Mouse (Mus musculus) hindbrain, postnatal 0 days (tissue): ENCODE data around the gene P2ry10. TPM values are rescaled to one million over a fixed set of nuclear protein-coding genes. Genes with fewer than 3 reads are reported as not detected.

Experiments
- ATAC-seq: fragments of 200-750 bp; cut with Nextera tagmentation; 2 replicates; pipeline ENCODE4 v1.8.0; 2017; ENCODE audit warnings: mild to moderate bottlenecking, moderate TSS enrichment, moderate library complexity
- DNase-seq: peaks from one replicate; pipeline ENCODE4 v3.0.0-alpha.2; 2015; ENCODE audit warnings: low spot score
- H3K27ac ChIP-seq: fragments of 300-500 bp; sonication (generic); 2 replicates; pipeline ENCODE4 v1.5.1; 2014; ENCODE audit warnings: mild to moderate bottlenecking
- H3K27me3 ChIP-seq: fragments of 300-500 bp; sonication (generic); 2 replicates; pipeline ENCODE4 v1.6.1; 2014; ENCODE audit warnings: low read length, mixed read lengths; ENCODE audit not compliant: insufficient read depth
- H3K36me3 ChIP-seq: fragments of 300-500 bp; sonication (generic); 2 replicates; pipeline ENCODE4 v1.6.1; 2014; ENCODE audit warnings: low read length, mixed read lengths; ENCODE audit not compliant: insufficient read depth
- H3K4me1 ChIP-seq: fragments of 300-500 bp; sonication (generic); 2 replicates; pipeline ENCODE4 v1.6.1; 2014; ENCODE audit warnings: antibody characterized with exemption, low read length, mixed read lengths; ENCODE audit not compliant: insufficient read depth
- H3K4me2 ChIP-seq: fragments of 300-500 bp; sonication (generic); 2 replicates; pipeline ENCODE4 v1.6.1; 2014; ENCODE audit warnings: low read depth, mild to moderate bottlenecking, low read length, moderate library complexity, mixed read lengths
- H3K4me3 ChIP-seq: fragments of 300-500 bp; sonication (generic); 2 replicates; pipeline ENCODE4 v1.5.1; 2014; ENCODE audit warnings: low read length
- H3K9ac ChIP-seq: fragments of 300-500 bp; sonication (generic); replicated peaks from 2 replicates; pipeline ENCODE4 v1.6.1; 2014; ENCODE audit warnings: mild to moderate bottlenecking, low read length, moderate library complexity, mixed read lengths
- H3K9me3 ChIP-seq: fragments of 300-500 bp; sonication (generic); 2 replicates; pipeline ENCODE4 v1.6.1; 2016; ENCODE audit warnings: low read length, mixed read lengths
- CTCF ChIP-seq: IDR thresholded peaks from 2 replicates; pipeline ENCODE4 v1.5.1; 2016; ENCODE audit warnings: antibody characterized with exemption, control low read depth, low read depth
- WGBS: fragments of 180-500 bp; shearing (Covaris S2); extraction: QIAGEN DNeasy Blood & Tissue Kit; methylation state at CpG from one replicate; pipeline ENCODE4 v1.1.7; 2014; 5-methylcytosine and 5-hydroxymethylcytosine counted together
- polyA plus RNA-seq: library from polyadenylated mRNA; unstranded; fragments of >200 nt; fragmentation: Nextera tagmentation; extraction: Ambion mirVana; gene quantifications from 2 replicates; pipeline ENCODE4 v1.2.1, GENCODE M21; 2015
- total RNA-seq: library from RNA; depleted of rRNA; stranded (reverse); fragments of >200 nt; gene quantifications from 2 replicates; pipeline ENCODE4 v1.2.3, GENCODE M21; 2014; rRNA removed

Gene P2ry10
- total and polyA plus RNA-seq, 2 experiments from 2014 or later = not detected

GRCm38 (mm10) chrX:107149391-107149993 lies 61.2 kb downstream of the P2ry10 start:
- H3K4me2 ChIP-seq = no peak overlapping the region
- no peak for TF ChIP-seq CTCF
- H3K9me3 ChIP-seq = no peaks in the 10 kb centered on the region
- H3K4me1 ChIP-seq = no peaks in the 10 kb centered on the region
- H3K36me3 ChIP-seq = no peaks in the 10 kb centered on the region
- H3K27me3 ChIP-seq = no peaks in the 10 kb centered on the region
- no peak for ATAC-seq
- no peak for DNase-seq
- WGBS = 66% methylated on average over 4 of the region's 4 CpGs
- H3K4me3 ChIP-seq = no peak overlapping the region
- no peak overlapping the region for H3K27ac ChIP-seq
- H3K9ac ChIP-seq = no peak overlapping the region

GRCm38 (mm10) chrX:107150027-107150426 lies 61.7 kb downstream of the P2ry10 start:
- H3K36me3 ChIP-seq = no peaks in the 10 kb centered on the region
- H3K4me3 ChIP-seq = no peak overlapping the region
- no peak overlapping the region for H3K27ac ChIP-seq
- H3K9ac ChIP-seq = no peak overlapping the region
- no peak overlapping the region for H3K4me2 ChIP-seq
- ATAC-seq = no peak
- no peak for TF ChIP-seq CTCF
- 50% methylated on average over 5 of the region's 5 CpGs for WGBS
- no peaks in the 10 kb centered on the region for H3K4me1 ChIP-seq
- no peaks in the 10 kb centered on the region for H3K27me3 ChIP-seq
- DNase-seq = no peak
- no peaks in the 10 kb centered on the region for H3K9me3 ChIP-seq

GRCm38 (mm10) chrX:107150752-107151515 lies 62.6 kb downstream of the P2ry10 start:
- H3K9ac ChIP-seq = no peak overlapping the region
- 63% methylated on average over 4 of the region's 4 CpGs for WGBS
- no peak for TF ChIP-seq CTCF
- no peaks in the 10 kb centered on the region; the same call in 1 of the 2 replicates for H3K27me3 ChIP-seq
- ATAC-seq (no peak), DNase-seq (no peak)
- no peaks in the 10 kb centered on the region for H3K4me1 ChIP-seq
- H3K27ac ChIP-seq = no peak overlapping the region
- no peak overlapping the region for H3K4me2 ChIP-seq
- no peak overlapping the region for H3K4me3 ChIP-seq
- H3K36me3 ChIP-seq = no peaks in the 10 kb centered on the region
- H3K9me3 ChIP-seq = no peaks in the 10 kb centered on the region

Other genes starting within 250 kb of the P2ry10 start
- 1.2 and 1.5 TPM in 2 replicates for gene Rtl3, start 247.8 kb upstream of the P2ry10 start, total RNA-seq
- 0.52 and 0.56 TPM in 2 replicates for gene Rtl3, start 247.8 kb upstream of the P2ry10 start, polyA plus RNA-seq
- 3.7 and 4.3 TPM in 2 replicates for gene Lpar4, start 167.9 kb upstream of the P2ry10 start, total RNA-seq
- 4.8 and 5.1 TPM in 2 replicates for gene Lpar4, start 167.9 kb upstream of the P2ry10 start, polyA plus RNA-seq
- gene P2ry10b, start 60.4 kb downstream of the P2ry10 start, total RNA-seq = 0.52 and 0.54 TPM in 2 replicates
- gene P2ry10b, start 60.4 kb downstream of the P2ry10 start, polyA plus RNA-seq = 0.25 and 0.30 TPM in 2 replicates
- gene Gpr174, start 167.4 kb downstream of the P2ry10 start, total RNA-seq = not detected in 2 replicates
- gene Gpr174, start 167.4 kb downstream of the P2ry10 start, polyA plus RNA-seq = 0.04 TPM in 1 of 2 replicates, not detected in the other